Mouse (Mus musculus): ENCODE data around the gene Eln. TPM values are rescaled to one million over a fixed set of nuclear protein-coding genes. Genes with fewer than 3 reads are reported as not detected.

Eln gene
- total and polyA plus RNA-seq, 3 experiments = not detected

GRCm38 (mm10) chr5:134672611-134673010, 74.5 kb downstream of the Eln start:
- no peak for DNase-seq (ENCODE audit: extremely low read depth)
- dilution Hi-C loops (cut with MboI; ENCODE audit: extremely low pct_ligation_motif_present, extremely low pct_unique_long_range_greater_than_20kb, low sequenced_read_pairs) (no loop called here), in situ Hi-C loops (cut with MboI; ENCODE audit: low pct_ligation_motif_present, low pct_unique_long_range_greater_than_20kb, low sequenced_read_pairs) (no loop called here)
- no peak overlapping the region for H3K4me2 ChIP-seq (ENCODE audit: insufficient read depth, low read depth, poor library complexity, severe bottlenecking)
- H3K9ac ChIP-seq (ENCODE audit: insufficient read depth, low read depth) = no peak overlapping the region
- H3K9me3 ChIP-seq (replicated peaks; ENCODE audit: low read length) = peaks cover 3% of the 10 kb centered on the region
- H3K4me1 ChIP-seq (ENCODE audit: control insufficient read depth in 1 of 2, insufficient read depth in 2 of 2) = peaks cover 15 to 39% of the 10 kb centered on the region in 2 experiments
- no peak overlapping the region for H3K27ac ChIP-seq (ENCODE audit: insufficient read depth, low read depth)
- no peak overlapping the region for H3K4me3 ChIP-seq (replicated peaks in 1 of 3; ENCODE audit: low read depth in 2 of 3, low read length in 2 of 3, poor library complexity in 1 of 3)
- H3K36me3 ChIP-seq (replicated peaks in 1 of 2; ENCODE audit: control insufficient read depth in 1 of 2, insufficient read depth in 1 of 2, low read length in 1 of 2) = peaks cover 13 to 66% of the 10 kb centered on the region in 2 experiments
- TF ChIP-seq RAD21 (IDR thresholded peaks at IDR 0.05; ENCODE audit: low read depth, low read length) = no peak
- H3K79me2 ChIP-seq (replicated peaks; ENCODE audit: control insufficient read depth, extremely low read depth, insufficient read depth, poor library complexity, severe bottlenecking) = no peaks in the 10 kb centered on the region
- no peaks in the 10 kb centered on the region for H3K27me3 ChIP-seq (replicated peaks)

- H3K9ac ChIP-seq (ENCODE audit: insufficient read depth, low read depth) = no peak overlapping the region
- H3K36me3 ChIP-seq (replicated peaks in 1 of 2; ENCODE audit: control insufficient read depth in 1 of 2, insufficient read depth in 1 of 2, low read length in 1 of 2) = peaks cover 13 to 71% of the 10 kb centered on the region in 2 experiments
- no peak overlapping the region for H3K4me3 ChIP-seq (replicated peaks in 1 of 3; ENCODE audit: low read depth in 2 of 3, low read length in 2 of 3, poor library complexity in 1 of 3)
- H3K27ac ChIP-seq (ENCODE audit: insufficient read depth, low read depth) = no peak overlapping the region
- no peaks in the 10 kb centered on the region for H3K79me2 ChIP-seq (replicated peaks; ENCODE audit: control insufficient read depth, extremely low read depth, insufficient read depth, poor library complexity, severe bottlenecking)
- dilution Hi-C loops (cut with MboI; ENCODE audit: extremely low pct_ligation_motif_present, extremely low pct_unique_long_range_greater_than_20kb, low sequenced_read_pairs) (no loop called here), in situ Hi-C loops (cut with MboI; ENCODE audit: low pct_ligation_motif_present, low pct_unique_long_range_greater_than_20kb, low sequenced_read_pairs) (no loop called here)
- no peak overlapping the region for H3K4me2 ChIP-seq (ENCODE audit: insufficient read depth, low read depth, poor library complexity, severe bottlenecking)
- no peaks in the 10 kb centered on the region for H3K27me3 ChIP-seq (replicated peaks)
- peaks cover 11 to 34% of the 10 kb centered on the region in 2 experiments for H3K4me1 ChIP-seq (ENCODE audit: control insufficient read depth in 1 of 2, insufficient read depth in 2 of 2)
- H3K9me3 ChIP-seq (replicated peaks; ENCODE audit: low read length) = peaks cover 3% of the 10 kb centered on the region
- no peak for TF ChIP-seq PAX5 (IDR thresholded peaks at IDR 0.05; ENCODE audit: low read length)
- no peak for TF ChIP-seq TBP (conservative IDR thresholded peaks at IDR 0.05; ENCODE audit: low read depth, low read length)
- TF ChIP-seq MAZ (IDR thresholded peaks at IDR 0.05; ENCODE audit: low read depth, low read length) = no peak
- TF ChIP-seq UBTF (IDR thresholded peaks at IDR 0.05; ENCODE audit: low read depth, low read length) = no peak
- TF ChIP-seq MAFK (IDR thresholded peaks at IDR 0.05; ENCODE audit: insufficient replicate concordance, low read length) = no peak
- DNase-seq (ENCODE audit: extremely low read depth) = no peak
Measured at GRCm38 (mm10) chr5:134672198-134672516, 75.0 kb downstream of the Eln start.

GRCm38 (mm10) chr5:134671335-134672197, 75.6 kb downstream of the Eln start:
- in situ Hi-C loops (cut with MboI; ENCODE audit: low pct_ligation_motif_present, low pct_unique_long_range_greater_than_20kb, low sequenced_read_pairs) = no loop called here

More at GRCm38 (mm10) chr5:134671335-134672197, 75.6 kb downstream of the Eln start:
- H3K36me3 ChIP-seq (replicated peaks in 1 of 2; ENCODE audit: control insufficient read depth in 1 of 2, insufficient read depth in 1 of 2, low read length in 1 of 2) = peaks cover 13 to 77% of the 10 kb centered on the region in 2 experiments
- no peak for TF ChIP-seq SMC3 (IDR thresholded peaks at IDR 0.05; ENCODE audit: low read depth, low read length)
- TF ChIP-seq CHD2 (IDR thresholded peaks at IDR 0.05; ENCODE audit: low read length) = no peak
- TF ChIP-seq ZKSCAN1 (IDR thresholded peaks at IDR 0.05; ENCODE audit: borderline replicate concordance, low read depth, low read length) = no peak
- no peak overlapping the region for H3K4me2 ChIP-seq (ENCODE audit: insufficient read depth, low read depth, poor library complexity, severe bottlenecking)
- H3K9ac ChIP-seq (ENCODE audit: insufficient read depth, low read depth) = no peak overlapping the region
- H3K4me1 ChIP-seq (ENCODE audit: control insufficient read depth in 1 of 2, insufficient read depth in 2 of 2) = peaks cover 6 to 29% of the 10 kb centered on the region in 2 experiments
- H3K9me3 ChIP-seq (replicated peaks; ENCODE audit: low read length) = peaks cover 3% of the 10 kb centered on the region
- no peaks in the 10 kb centered on the region for H3K27me3 ChIP-seq (replicated peaks)
- H3K4me3 ChIP-seq (replicated peaks in 1 of 3; ENCODE audit: low read depth in 2 of 3, low read length in 2 of 3, poor library complexity in 1 of 3) = no peak overlapping the region
- H3K27ac ChIP-seq (ENCODE audit: insufficient read depth, low read depth) = no peak overlapping the region
- dilution Hi-C loops (cut with MboI; ENCODE audit: extremely low pct_ligation_motif_present, extremely low pct_unique_long_range_greater_than_20kb, low sequenced_read_pairs) = no loop called here
- H3K79me2 ChIP-seq (replicated peaks; ENCODE audit: control insufficient read depth, extremely low read depth, insufficient read depth, poor library complexity, severe bottlenecking) = no peaks in the 10 kb centered on the region
- DNase-seq (ENCODE audit: extremely low read depth) = no peak

Data from CH12.LX (cell line).